Mouse (Mus musculus) hindbrain, postnatal 0 days (tissue): ENCODE measurements around the gene Dhrs3. TPM values are rescaled to one million over a fixed set of nuclear protein-coding genes. Genes with fewer than 3 reads are reported as not detected.

Source experiments
- ATAC-seq: fragments of 200-750 bp; cut with Nextera tagmentation; 2 replicates; pipeline ENCODE4 v1.8.0; 2017; ENCODE audit warnings: mild to moderate bottlenecking, moderate TSS enrichment, moderate library complexity
- DNase-seq: peaks from one replicate; pipeline ENCODE4 v3.0.0-alpha.2; 2015; ENCODE audit warnings: low spot score
- H3K27ac ChIP-seq: fragments of 300-500 bp; sonication (generic); 2 replicates; pipeline ENCODE4 v1.5.1; 2014; ENCODE audit warnings: mild to moderate bottlenecking
- H3K27me3 ChIP-seq: fragments of 300-500 bp; sonication (generic); 2 replicates; pipeline ENCODE4 v1.6.1; 2014; ENCODE audit warnings: low read length, mixed read lengths; ENCODE audit not compliant: insufficient read depth
- H3K36me3 ChIP-seq: fragments of 300-500 bp; sonication (generic); 2 replicates; pipeline ENCODE4 v1.6.1; 2014; ENCODE audit warnings: low read length, mixed read lengths; ENCODE audit not compliant: insufficient read depth
- H3K4me1 ChIP-seq: fragments of 300-500 bp; sonication (generic); 2 replicates; pipeline ENCODE4 v1.6.1; 2014; ENCODE audit warnings: antibody characterized with exemption, low read length, mixed read lengths; ENCODE audit not compliant: insufficient read depth
- H3K4me2 ChIP-seq: fragments of 300-500 bp; sonication (generic); 2 replicates; pipeline ENCODE4 v1.6.1; 2014; ENCODE audit warnings: low read depth, mild to moderate bottlenecking, low read length, moderate library complexity, mixed read lengths
- H3K4me3 ChIP-seq: fragments of 300-500 bp; sonication (generic); 2 replicates; pipeline ENCODE4 v1.5.1; 2014; ENCODE audit warnings: low read length
- H3K9ac ChIP-seq: fragments of 300-500 bp; sonication (generic); replicated peaks from 2 replicates; pipeline ENCODE4 v1.6.1; 2014; ENCODE audit warnings: mild to moderate bottlenecking, low read length, moderate library complexity, mixed read lengths
- H3K9me3 ChIP-seq: fragments of 300-500 bp; sonication (generic); 2 replicates; pipeline ENCODE4 v1.6.1; 2016; ENCODE audit warnings: low read length, mixed read lengths
- CTCF ChIP-seq: IDR thresholded peaks from 2 replicates; pipeline ENCODE4 v1.5.1; 2016; ENCODE audit warnings: antibody characterized with exemption, control low read depth, low read depth
- WGBS: fragments of 180-500 bp; shearing (Covaris S2); extraction: QIAGEN DNeasy Blood & Tissue Kit; methylation state at CpG from one replicate; pipeline ENCODE4 v1.1.7; 2014; 5-methylcytosine and 5-hydroxymethylcytosine counted together
- polyA plus RNA-seq: library from polyadenylated mRNA; unstranded; fragments of >200 nt; fragmentation: Nextera tagmentation; extraction: Ambion mirVana; gene quantifications from 2 replicates; pipeline ENCODE4 v1.2.1, GENCODE M21; 2015
- total RNA-seq: library from RNA; depleted of rRNA; stranded (reverse); fragments of >200 nt; gene quantifications from 2 replicates; pipeline ENCODE4 v1.2.3, GENCODE M21; 2014; rRNA removed

The Dhrs3 gene
- total RNA-seq (35.5 and 40.1 TPM in 2 replicates), polyA plus RNA-seq (51.8 and 59.8 TPM in 2 replicates)

DNA sequence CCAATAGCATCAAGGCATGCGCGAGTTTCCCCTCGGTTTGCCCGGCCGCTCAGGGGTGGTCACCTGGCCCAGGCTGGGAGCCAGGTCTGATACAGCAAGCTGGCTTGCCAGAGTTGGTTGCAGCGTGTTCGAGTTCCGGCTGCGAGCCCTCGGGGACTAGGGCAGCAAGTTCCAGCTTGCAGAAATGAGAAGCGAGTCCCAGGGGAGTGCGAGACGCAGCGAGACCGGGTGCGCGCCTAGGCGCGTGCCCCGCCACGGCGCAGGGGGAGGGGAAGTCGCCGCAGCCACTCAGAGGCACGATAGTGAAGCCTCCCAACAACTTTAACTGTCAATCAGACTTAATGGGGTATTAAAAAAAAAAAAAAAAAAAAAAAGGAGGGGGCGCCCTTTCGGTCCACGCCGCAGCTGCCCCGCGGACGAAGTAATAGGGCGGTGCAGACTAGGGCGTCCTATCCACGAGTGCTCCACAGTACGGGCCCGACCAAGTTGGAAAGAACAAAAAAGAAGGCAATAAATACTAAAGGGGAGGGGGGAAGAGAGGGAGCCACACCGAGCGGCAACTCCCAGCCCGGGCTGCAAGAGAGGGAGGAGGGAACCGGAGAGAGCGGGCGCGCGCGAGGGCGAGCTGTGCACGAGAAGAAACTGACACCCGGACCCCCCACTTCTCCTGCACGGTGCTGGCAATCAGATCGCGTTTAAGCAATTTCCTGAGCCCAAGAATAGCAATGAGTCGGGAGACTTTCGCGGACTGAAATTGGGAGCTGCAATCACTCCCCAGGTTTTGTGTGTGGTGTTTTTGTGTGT lies at the start of gene Dhrs3:
TSS of gene Dhrs3 (plus strand) at position 695 of the 804 bp plus-strand sequence.
- no peaks in the 10 kb centered on the region for H3K36me3 ChIP-seq
- TF ChIP-seq CTCF: no peak
- no peaks in the 10 kb centered on the region for H3K27me3 ChIP-seq
- peak; percentile 81 for DNase-seq
- H3K9me3 ChIP-seq: no peaks in the 10 kb centered on the region
- H3K27ac ChIP-seq: peak within 1 kb of the TSS; percentile 68
- H3K9ac ChIP-seq: peak within 1 kb of the TSS; percentile 56
- ATAC-seq: peak; percentile 77
- peak within 1 kb of the TSS; percentile 63 for H3K4me3 ChIP-seq
- peak within 1 kb of the TSS; percentile 96 for H3K4me2 ChIP-seq
- H3K4me1 ChIP-seq: peaks cover 9% of the 10 kb centered on the region; the same call in 1 of the 2 replicates
- WGBS: 1% methylated on average over 54 of the region's 55 CpGs

DNA sequence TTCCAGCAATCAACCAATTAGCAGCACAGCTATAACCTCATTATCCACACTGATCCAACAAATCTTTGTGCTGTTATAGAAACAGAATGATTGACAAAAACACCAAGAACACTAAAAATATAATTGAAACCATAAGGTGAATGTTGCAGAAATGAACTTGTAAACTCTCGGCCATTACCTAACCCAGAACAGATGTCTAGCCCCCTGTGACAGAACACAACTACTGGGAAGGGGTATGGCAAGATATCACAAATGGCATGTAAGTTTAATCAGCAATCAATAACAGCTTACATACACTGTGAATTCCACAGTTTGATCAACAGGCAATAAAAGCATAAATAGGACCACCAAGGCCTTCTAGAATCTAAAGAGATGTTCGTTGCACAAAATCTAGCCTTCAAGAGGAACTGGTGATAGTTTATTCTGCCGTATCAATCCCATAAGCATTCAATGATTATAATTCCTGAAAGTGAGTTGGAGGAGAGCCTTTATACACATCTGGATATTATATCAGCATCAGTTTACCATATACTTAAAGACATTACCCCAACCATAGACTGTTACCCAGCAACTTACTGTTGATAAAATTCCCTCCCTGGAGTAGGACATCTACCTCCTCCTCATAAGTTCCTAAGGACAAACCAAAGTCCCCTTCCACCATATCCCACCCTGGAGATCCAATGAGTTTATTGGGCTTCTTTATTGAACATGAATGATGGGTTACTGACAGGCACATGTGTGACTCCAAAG lies 30.7 kb upstream of the Dhrs3 start:
- Histone ChIP-seq H3K36me3 (no peaks in the 10 kb centered on the region), H3K9me3 (no peaks in the 10 kb centered on the region), H3K9ac (no peak overlapping the region), H3K4me3 (no peak overlapping the region), H3K27me3 (no peaks in the 10 kb centered on the region), H3K4me1 (no peaks in the 10 kb centered on the region), H3K4me2 (no peak overlapping the region), H3K27ac (no peak overlapping the region)
- no peak for TF ChIP-seq CTCF
- WGBS: 89% methylated on average over 3 of the region's 3 CpGs
- DNase-seq (no peak), ATAC-seq (no peak)

DNA sequence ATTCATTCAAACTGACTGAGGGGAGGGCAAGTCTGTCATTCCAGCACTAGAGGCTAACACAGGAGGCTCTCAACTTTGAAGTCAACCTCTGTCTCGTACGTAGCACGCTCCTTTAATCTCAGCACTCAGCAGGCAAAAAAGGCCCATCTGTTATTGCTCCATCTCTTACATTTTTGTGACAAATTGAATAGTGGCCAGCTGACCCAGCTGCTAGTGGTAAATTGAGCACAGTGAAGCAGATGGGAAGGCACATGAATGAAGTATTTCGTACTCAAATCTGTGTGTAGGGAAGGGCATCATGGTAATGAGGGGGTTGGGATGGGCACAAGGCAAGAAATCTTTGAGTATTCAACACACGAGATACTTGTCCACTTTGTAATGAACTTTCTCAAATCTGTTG lies 24.7 kb upstream of the Dhrs3 start:
- WGBS: 51% methylated on average over 5 of the region's 5 CpGs
- no peak overlapping the region for H3K4me3 ChIP-seq
- ATAC-seq (peak; percentile 66), DNase-seq (peak; percentile 67)
- TF ChIP-seq CTCF: no peak
- no peaks in the 10 kb centered on the region for H3K36me3 ChIP-seq
- H3K9me3 ChIP-seq: no peaks in the 10 kb centered on the region
- no peak overlapping the region for H3K27ac ChIP-seq
- no peak overlapping the region for H3K4me2 ChIP-seq
- H3K4me1 ChIP-seq: no peaks in the 10 kb centered on the region
- H3K9ac ChIP-seq: no peak overlapping the region
- no peaks in the 10 kb centered on the region for H3K27me3 ChIP-seq

DNA sequence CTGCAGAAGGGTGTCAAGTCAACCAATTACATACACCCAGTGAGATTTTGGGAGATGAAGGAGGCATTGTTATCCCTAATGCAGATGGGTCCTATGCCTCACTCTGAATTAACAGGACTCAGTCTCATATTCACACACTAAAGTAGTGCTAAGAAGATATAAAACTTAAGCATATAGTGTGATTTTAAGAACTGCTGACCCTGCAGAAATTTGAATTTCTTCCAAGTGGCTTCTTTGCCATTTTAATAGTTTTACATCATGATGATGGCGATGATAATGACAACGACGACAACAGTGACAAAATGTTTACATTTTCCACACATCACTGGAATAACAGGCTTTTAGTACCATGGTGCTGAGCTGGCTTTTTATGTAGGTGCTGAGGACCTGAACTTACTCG lies 24.0 kb upstream of the Dhrs3 start:
- WGBS: 88% methylated on average over 4 of the region's 4 CpGs
- Histone ChIP-seq H3K36me3 (no peaks in the 10 kb centered on the region), H3K4me3 (no peak overlapping the region), H3K27me3 (no peaks in the 10 kb centered on the region), H3K27ac (no peak overlapping the region), H3K4me1 (no peaks in the 10 kb centered on the region), H3K4me2 (no peak overlapping the region), H3K9me3 (no peaks in the 10 kb centered on the region), H3K9ac (no peak overlapping the region)
- no peak for TF ChIP-seq CTCF
- ATAC-seq (no peak), DNase-seq (no peak)

DNA sequence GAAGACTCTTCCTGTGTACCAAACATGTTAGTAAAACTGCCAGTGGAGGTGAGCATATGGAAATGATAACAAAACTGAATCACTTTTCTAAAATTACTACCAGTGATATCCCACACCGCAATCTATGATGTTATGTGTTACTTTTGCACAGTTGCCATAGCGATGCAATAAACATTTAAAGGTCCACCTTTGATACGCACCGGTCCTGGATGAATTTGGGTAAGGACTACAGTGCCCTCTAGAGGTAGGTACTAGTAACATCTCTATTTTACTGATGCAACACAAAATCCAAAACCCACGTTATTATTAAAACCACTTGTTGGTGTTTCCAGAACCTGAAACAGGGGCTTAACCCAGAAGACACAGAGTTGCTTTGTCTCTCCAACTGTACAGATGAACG lies 19.7 kb upstream of the Dhrs3 start:
- WGBS: 39% methylated on average over 6 of the region's 6 CpGs
- Histone ChIP-seq H3K9ac (no peak overlapping the region), H3K4me2 (no peak overlapping the region), H3K27ac (no peak overlapping the region), H3K4me1 (no peaks in the 10 kb centered on the region), H3K9me3 (no peaks in the 10 kb centered on the region), H3K4me3 (no peak overlapping the region), H3K27me3 (no peaks in the 10 kb centered on the region), H3K36me3 (no peaks in the 10 kb centered on the region)
- DNase-seq (no peak), ATAC-seq (no peak)
- peak; percentile 56 for TF ChIP-seq CTCF

DNA sequence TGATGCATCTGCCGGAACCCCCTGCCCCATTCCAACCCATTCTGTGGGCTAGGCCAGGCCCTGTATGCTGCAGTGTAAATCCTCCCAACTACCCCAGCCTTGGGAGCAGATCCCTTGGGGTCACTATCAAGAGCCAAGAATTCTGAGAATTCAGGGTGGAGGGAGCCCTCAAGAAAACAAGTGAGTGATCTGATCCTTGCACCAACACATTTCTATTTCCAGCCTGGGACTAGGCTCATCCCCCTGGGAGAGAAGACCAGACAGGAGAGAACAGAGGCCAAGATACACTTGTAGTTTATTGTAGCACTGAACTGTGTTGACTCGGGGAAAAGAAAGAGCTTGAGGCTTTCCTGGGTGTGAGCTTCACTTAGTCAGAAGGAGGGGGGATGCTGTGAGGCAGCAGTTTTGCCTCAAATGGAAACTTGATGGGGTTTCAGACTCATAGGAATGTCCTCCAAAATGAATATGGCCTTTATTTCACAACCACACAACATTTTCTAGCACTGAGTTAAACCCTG lies 17.0 kb upstream of the Dhrs3 start:
- no peak for DNase-seq
- Histone ChIP-seq H3K4me1 (no peaks in the 10 kb centered on the region), H3K9ac (no peak overlapping the region), H3K4me2 (no peak overlapping the region), H3K36me3 (no peaks in the 10 kb centered on the region), H3K9me3 (no peaks in the 10 kb centered on the region), H3K27ac (no peak overlapping the region), H3K27me3 (no peaks in the 10 kb centered on the region), H3K4me3 (no peak overlapping the region)
- WGBS: 84% methylated on average over 2 of the region's 2 CpGs
- no peak for TF ChIP-seq CTCF
- ATAC-seq: no peak
